Mouse (Mus musculus): ENCODE results near the gene Tenm1. TPM values are rescaled to one million over a fixed set of nuclear protein-coding genes. Genes with fewer than 3 reads are reported as not detected.

Tenm1 gene
- polyA plus RNA-seq, 1 experiment from 2014 or later = 7.1 TPM

Other genes with a start within 250 kb of the Tenm1 start
- gene Tex13c1, start 162.0 kb upstream of the Tenm1 start, polyA plus RNA-seq (2014; fragmentation: Nextera tagmentation; extraction: Ambion mirVana) = not detected in 2 replicates

Data from stomach, embryonic 14.5 days (tissue).